Mouse (Mus musculus): ENCODE data around the gene Gm5624. TPM values are rescaled to one million over a fixed set of nuclear protein-coding genes. Genes with fewer than 3 reads are reported as not detected.
A peak's percentile ranks its signal among the peaks of the same experiment; 100 is the strongest.
"Not testable (repeated sequence)": the region's sequence is repeated elsewhere in the genome, so short reads cannot be mapped to it uniquely, and the experiment has no call there.

Gm5624 gene
- not detected for total RNA-seq (2021)

DNA sequence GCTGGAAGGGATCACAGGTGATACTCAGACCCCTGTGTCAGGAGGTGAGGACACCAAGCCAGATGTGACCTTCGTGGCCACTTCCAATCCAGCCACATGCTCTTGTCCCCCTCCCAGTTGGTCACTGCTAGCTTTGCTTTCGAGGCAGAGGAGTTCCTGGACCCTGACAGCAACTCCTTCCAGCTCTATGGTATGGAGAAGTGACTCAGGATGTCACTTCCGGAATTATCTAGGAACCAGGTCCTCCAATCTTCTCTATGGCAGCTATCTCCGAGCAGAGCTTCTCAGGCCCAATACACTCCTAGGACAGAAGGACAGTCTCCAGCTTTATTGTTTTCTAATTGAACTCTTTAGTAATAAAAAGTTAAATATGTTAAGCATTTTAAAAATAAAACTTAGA is at the start of gene Gm5624:
Gene Gm5624, minus strand, starts transcription at position 202 of the 400 bp plus-strand sequence.
- not testable (repeated sequence) for DNase-seq

DNA sequence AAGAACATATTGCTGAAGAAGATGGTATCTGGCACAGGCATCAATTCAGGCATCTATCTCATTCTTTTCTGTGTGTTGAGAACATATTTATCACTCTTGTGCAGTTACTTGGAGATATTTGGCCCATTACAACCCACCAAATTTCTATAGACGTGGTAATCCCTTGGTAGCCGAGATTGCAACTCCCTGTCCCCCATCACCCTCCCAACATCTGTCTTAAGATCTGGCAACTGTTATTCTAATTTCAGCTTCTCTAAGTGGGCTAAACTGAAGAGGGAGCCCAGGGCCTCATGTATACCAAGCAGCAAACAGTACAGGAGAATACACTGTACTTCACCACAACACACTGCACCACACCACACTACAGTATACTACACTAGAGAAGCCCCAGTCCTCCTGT is 36.0 kb downstream of the Gm5624 start:
- DNase-seq = peak in 1 of 2 experiments; percentile 1

DNA sequence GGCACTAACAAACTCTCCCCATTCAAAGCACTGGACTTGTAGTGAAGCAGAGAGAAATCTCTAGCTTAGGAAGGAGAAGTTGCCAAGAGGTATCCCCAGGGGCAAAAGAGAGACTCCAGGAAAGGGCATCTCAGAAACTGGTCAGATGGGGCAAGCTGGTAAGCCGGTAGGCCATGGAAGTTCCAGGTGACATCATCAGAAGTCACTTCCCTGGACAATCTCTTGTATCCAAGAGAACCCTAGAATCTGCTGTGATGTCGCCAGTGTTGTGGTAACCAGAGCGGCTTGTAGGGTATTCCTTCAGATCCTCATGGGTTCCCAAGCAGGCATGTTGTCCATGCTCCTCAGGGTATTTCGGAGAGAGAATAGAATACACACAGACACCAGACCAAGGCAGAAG is 44.9 kb downstream of the Gm5624 start, which contains the start of gene Gm8247:
Gene Gm8247, plus strand, starts transcription at position 301 of the 400 bp plus-strand sequence.
- DNase-seq = not testable (repeated sequence)

DNA sequence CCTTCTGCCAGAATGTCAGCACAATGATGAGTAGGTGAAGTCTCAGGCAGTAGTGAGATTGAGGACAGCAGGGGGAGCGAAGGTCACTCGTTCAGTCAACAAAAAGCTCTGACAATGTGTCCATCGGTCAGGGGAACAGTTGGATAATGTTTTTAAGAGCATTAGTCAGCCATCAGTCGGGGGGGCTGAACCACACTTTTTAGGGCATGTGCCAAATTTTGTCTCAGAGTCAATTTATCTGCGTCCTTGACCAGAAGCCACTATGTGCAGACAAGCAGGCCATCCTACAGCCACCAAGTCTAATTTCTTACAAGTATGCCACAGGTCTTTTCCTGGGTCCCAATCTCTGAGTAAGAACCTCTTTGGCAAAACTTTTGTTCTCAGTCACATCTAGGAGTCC is 79.8 kb downstream of the Gm5624 start:
- not testable (repeated sequence) for DNase-seq

DNA sequence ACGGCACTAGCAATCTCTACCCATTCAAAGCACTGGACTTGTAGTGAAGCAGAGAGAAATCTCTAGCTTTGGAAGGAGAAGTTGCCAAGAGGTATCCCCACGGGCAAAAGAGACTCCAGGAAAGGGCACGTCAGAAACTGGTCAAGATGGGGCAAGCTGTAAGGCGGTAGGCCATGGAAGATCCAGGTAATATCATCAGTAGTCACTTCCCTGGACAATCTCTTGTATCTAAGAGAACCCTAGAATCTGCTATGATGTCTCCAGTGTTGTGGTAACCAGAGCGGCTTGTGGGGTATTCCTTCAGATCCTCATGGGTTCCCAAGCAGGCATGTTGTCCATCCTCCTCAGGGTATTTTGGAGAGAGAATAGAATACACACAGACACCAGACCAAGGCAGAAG is 109.8 kb downstream of the Gm5624 start, which contains the start of gene Gm17093:
Gene Gm17093, plus strand, starts transcription at position 301 of the 400 bp plus-strand sequence.
- DNase-seq = not testable (repeated sequence)

Other genes with a start within 250 kb of the Gm5624 start
- not detected for gene Gm3371, start 217.2 kb downstream of the Gm5624 start, total RNA-seq (2021)
- not detected for gene Gm8232, start 194.3 kb downstream of the Gm5624 start, total RNA-seq (2021)
- gene BC061237, start 135.5 kb downstream of the Gm5624 start, total RNA-seq (2021) = not detected
- gene Gm17093, start 109.7 kb downstream of the Gm5624 start, total RNA-seq (2021) = not detected
- not detected for gene Gm8247, start 44.8 kb downstream of the Gm5624 start, total RNA-seq (2021)
- not detected for gene Gm8257, start 78.5 kb upstream of the Gm5624 start, total RNA-seq (2021)
- not detected for gene Gm8267, start 122.4 kb upstream of the Gm5624 start, total RNA-seq (2021)
- under 1 TPM; 0.17 to 0.58 TPM for gene Ptgdr, start 231.4 kb upstream of the Gm5624 start, total RNA-seq (2021)

All from layer of hippocampus, postnatal 36 days (tissue).